Mouse (Mus musculus) lung, adult 18-20 months (tissue): ENCODE data around the gene Vmn2r53.
"Not testable (repeated sequence)": the region's sequence is repeated elsewhere in the genome, so short reads cannot be mapped to it uniquely, and the experiment has no call there.

ENCODE experiments used
- DNase-seq, 2 experiments: peaks; one replicate each; pipeline ENCODE4 v3.0.0; 2022; ENCODE audit warnings: mixed read lengths in 2 of 2

Gene Vmn2r53

DNA sequence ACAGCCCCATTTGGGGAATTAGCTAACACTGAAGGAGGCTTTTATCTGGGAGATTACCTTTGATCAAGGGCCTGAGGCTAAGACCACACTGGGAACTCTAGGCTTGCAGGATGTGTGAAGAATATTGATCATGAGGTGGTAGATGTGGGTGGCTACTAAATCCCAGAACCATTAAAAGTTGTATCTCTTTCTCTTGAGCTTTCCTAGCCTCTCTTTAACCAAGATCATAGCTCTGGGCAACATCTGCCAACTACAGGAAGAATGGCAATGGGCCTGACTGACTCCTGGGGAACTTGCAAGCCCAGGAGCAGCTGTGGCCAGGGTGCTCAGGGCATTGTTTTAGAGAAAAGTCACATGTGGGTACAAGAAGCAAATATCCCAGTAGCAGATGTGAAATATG lies at the start of gene Vmn2r53:
Gene Vmn2r53 (minus strand): TSS at position 101 of the 400 bp plus-strand sequence.
- no peak for DNase-seq

DNA sequence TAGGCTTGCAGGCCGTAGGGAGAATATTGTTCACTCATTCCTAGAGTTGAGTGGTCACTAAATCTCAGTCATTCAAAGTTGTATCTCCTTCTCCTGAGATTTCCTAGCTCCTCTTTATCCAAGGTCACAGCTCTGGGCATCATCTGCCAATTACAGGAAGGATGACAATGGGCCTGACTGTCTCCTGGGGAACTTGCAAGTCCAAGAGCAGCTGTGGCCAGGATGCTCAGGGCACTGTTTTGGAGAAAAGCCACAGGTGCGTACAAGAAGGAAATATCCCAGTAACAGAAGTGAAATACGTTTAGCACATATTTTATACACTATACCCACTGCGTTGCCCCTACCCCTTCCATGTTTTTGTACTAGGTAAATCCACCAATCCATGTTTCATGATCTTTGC lies 31.6 kb upstream of the Vmn2r53 start, which contains the start of gene Vmn2r54:
Gene Vmn2r54 (minus strand): TSS at position 101 of the 400 bp plus-strand sequence.
- not testable (repeated sequence) for DNase-seq
